Mouse (Mus musculus) CD4-positive, CD25-positive, alpha-beta regulatory T cell, adult 9 weeks (primary cell): Measurements from ENCODE around the gene Apba3. TPM values are rescaled to one million over a fixed set of nuclear protein-coding genes. Genes with fewer than 3 reads are reported as not detected.

Experiments
- polyA plus RNA-seq: library from polyadenylated mRNA; unstranded; fragments of 100-300 nt; shearing (Covaris generic); gene quantifications from one replicate; pipeline ENCODE4 v1.2.1, GENCODE M21; 2017

Apba3 gene
- polyA plus RNA-seq: 38.6 TPM

DNA sequence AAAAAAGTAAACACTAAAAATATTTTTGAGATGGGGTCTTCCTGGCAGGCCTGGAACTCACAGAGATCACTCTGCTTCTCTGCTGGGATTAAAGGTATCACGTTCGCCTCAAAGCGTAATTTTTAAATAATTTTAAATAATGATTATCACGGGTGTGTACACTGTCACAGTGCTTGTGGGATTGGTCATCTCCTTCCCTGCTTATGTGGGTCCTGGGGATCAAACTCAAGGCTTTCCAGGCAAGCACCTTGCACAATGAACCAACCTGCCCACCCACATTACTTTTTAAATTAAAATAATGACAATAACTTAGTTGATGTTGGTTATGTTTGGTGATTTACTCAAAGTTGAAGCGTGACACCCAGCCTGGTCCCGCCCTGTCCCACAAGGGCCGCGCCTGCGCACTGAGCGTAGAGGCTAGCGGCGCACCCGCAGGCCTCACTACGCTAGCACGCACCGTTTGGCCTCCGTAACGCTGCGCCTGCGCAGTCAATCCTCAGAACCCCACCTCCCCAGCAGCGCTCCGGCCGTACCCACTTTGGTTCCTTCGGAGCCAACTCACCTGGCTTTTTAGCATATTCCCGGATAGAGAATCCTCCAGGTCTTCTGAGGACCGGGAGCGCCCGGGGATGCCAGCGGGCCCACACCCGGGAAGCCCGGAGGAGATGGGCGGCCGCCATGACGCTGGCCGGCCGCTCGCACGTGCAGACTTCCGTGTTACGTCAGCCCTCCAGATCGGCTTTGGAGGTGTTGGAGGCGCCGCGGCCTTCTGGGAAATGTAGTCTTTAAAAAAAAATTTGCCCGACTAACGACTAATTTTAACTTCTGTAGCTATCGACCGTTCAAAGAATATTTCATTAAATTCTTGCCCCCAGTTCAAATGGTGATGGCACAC, at the start of gene Apba3, which contains the start of gene Mrpl54:
Gene Apba3, plus strand, starts transcription at position 750 of the 895 bp plus-strand sequence.
Gene Mrpl54, minus strand, starts transcription at position 724 of the 895 bp plus-strand sequence.

DNA sequence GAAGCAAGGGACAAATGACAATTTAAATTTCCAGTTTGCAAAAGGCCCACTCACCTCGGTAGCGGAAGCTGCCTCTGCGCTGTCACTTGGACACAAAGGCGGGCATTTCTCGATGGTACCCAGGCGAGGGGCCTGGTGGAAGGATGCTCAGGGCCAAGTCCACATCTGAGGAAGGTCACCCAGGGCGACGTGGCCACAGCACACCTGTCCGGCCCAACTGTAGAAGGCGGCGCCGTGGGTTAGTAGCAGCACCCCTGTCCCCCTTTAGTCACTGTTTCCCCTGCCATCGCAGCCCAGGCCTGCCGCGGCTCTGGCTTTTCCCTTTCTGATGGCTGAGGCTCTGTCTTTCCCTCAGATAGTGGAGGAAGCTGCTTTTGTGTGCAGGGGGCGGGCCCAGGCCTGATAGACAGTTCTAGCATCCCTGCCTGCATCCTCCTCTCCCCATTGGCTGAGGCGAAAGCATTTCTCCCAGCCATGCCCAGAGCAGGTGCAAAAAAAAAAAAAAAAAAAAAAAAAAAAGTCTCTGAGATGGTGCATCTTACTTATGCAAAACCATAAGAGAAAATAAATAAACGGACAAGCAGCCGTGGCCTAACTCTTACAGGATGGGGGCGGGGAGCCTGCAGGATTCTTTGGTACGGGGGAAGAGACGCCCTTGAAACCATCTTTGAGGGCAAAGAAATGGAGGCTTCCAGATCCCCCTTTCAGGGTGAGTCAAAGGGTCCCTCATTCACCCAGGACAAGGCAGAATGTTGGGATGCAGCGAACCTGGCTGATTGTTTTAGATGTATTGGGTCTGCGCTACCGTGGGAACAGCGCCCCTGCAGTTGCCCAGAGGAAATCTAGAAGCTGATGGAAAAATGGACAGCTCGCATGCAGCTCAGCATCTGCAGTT, 36.1 kb upstream of the Apba3 start, which contains the start of gene Atcay:
Gene Atcay, minus strand, starts transcription at position 396 of the 895 bp plus-strand sequence.

DNA sequence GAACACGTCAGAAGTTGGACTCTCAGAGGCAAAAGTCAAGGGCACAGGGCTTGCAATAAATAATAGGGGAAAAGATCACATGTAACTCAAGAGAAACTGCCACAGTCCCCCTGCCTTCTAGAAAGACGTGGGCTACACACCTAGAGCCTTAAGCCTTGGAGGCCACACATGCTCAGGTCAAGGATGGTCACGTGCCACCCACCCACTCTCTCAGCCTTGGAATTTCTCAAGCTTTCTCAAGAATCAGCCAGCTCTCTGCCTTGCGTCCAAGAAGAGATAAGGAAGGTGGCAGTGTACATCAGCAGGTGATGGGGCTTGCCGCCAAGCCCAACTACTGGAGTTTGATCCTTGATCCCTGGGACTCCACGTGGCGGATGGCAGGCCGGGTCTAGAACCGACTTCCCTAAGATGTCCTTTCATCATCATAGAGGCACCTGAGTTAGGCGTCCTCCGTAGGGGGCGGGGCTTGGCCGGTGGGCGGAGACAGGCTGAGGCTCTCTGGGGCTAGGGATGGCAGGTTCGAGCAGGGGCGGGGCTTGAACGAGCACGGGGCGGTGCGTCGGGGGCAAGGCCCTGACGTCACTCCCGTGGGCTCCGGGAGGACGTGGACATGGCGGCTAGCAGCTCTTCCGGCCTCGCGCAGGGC, 34.1 kb upstream of the Apba3 start, which contains the start of gene Zfr2:
Gene Zfr2, plus strand, starts transcription at position 576 of the 646 bp plus-strand sequence.

DNA sequence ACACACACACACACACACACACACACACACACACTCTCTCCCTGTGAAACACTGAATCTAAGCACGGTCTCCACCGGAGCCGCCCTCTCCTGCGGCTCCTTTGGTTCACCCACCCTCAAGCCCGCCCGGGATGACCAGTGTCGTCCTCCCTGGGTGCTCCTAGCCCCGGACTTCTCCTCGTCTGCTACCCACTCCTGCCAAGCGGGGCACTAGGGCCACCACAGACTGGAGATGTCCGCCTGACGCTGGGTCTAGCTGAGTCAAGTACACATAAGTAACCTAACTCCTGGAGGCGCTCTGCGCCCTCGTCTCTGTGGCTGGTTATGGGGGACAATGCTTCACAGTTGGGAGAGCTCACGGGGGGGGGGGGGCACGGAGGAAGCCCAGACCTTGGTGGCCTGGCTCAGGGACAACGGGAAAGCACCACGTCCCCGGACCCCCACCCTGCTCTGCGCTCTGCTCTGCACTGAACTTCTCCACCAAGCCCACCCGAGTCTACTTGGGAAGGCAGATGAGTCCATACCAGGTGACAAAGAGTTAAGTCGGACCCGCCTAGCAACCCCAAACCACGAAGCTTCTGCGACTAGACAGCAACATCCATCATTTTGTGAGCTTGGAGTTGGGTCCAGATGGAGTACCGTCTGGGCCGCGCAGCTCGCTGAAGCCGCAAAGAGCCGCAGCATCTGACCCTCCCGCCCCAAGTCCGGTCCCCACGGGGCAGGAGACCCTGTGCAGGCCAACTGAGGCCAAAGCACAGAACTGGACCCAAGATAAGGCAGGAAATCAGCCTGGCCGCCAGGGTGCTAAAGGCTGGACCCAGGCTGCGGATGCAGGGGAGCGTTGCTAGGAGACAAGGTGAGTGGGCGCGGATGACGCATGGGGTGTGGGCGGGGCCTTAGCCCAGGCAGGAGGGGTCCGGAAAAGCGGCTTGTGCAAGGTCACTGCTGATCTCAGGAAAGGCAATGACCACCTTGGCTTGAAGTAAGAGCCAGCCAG, 14.0 kb upstream of the Apba3 start, which contains the start of gene Matk:
Gene Matk, plus strand, starts transcription at position 512 of the 996 bp plus-strand sequence.

DNA sequence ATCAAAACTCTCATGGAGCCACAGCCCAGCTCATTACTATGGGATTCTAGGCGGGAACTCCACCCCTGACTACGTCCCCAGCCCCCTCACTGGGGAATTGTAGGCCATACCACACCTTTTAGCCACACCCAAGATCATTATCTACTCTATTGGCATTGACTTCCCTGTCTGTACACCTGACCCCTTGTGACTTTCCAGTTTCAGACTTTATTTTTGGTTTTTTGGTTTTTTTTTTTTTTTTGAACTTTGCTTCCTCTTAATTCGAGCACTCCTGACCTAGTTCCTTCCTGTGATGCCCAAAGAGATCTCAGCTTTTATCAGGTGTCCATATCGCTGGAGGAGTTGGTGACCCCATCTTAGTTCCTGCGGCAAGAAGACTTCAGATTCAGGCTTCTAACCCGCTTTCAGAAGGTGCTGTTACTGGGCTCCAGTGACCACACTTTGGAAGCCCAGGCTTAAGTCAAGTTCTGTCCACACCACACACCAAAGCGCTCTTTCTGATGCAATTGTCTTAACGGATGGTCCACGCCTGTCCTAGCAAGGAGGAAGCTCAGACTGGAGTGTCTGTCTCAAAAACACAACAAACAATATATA, 24.8 kb downstream of the Apba3 start, which contains the start of gene Tjp3:
Gene Tjp3, minus strand, starts transcription at position 71 of the 594 bp plus-strand sequence.

DNA sequence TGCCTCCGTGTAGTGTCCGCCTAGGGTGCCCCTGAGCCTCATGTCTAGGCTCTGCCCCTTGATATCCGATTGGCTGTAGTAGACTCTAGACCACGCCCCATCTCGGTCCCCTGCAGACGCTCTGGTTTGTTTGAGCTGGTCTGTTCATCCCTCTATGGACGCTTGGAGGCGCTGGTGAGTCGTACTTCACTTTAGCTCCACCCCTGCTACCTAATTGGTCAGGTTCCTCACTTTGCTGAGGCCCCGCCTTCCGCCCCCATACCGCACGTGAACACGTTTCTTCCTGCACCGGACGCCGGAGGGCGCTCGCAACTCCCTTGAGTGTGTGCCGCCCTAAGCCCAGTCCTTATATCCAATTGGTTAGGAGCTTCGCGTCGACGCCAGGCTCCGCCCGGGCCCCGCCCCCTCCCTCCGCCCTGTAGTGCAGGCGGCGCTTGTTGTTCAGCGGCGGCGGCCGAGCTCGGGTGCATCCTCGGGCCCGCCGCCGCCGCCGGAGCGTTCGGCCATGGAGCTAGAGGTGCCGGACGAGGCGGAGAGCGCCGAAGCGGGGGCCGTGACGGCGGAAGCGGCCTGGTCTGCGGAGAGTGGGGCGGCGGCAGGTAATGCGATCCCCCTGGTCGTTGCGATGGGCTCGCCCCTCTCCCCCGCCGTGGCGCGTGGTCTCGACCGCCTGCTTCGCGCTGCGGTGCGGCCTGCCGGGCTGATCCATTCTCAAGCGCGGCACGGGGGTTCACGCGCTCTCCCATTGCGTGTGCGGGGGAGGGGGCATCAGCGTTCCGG, 26.0 kb downstream of the Apba3 start, which contains the start of gene Pip5k1c:
Gene Pip5k1c, plus strand, starts transcription at position 410 of the 780 bp plus-strand sequence.

DNA sequence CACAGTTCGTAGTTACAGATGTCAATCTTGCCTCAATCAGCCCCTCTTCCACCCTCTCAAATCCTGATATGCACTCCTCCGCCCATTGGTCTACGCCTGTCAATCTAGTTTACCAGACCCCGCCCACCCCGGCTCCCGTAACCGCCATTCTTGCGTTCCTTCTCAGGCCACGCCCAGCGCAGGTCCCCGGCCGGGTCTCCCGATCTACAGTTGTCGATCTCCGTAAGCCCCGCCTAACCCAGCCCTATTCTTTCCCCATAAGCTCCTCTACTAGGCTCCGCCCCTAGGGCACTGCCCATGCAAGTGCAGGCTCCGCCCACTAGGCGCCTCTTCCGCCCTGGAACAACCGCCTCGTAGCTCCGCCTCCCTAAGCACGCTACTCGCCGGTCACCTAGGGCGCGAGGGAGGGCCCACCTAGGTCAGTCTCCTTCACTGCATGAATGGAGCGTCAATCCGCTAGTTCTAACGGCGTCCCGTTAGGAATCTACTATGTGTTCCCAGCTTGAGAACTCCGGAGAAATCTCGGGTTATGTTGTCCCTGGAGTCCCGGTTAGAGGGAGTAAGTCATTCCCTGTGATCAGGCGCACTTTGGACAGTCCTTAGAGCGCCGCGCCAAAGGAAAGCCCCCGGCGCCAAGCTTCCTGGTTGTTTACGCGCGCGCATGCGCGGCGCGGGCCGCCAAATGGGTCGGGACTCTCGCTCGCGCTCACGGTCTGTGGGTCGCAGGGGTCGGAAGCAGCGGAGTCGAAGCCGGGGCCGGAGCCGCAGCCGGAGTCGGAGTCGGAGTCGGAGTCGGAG, 54.0 kb downstream of the Apba3 start, which contains the start of gene Cactin:
Gene Cactin, plus strand, starts transcription at position 554 of the 798 bp plus-strand sequence.

Other genes starting within 250 kb of the Apba3 start
- gene Diras1, start 241.3 kb upstream of the Apba3 start, polyA plus RNA-seq: not detected
- 11.8 TPM for gene Slc39a3, start 229.5 kb upstream of the Apba3 start, polyA plus RNA-seq
- 113 TPM for gene Sgta, start 206.8 kb upstream of the Apba3 start, polyA plus RNA-seq
- gene Thop1, start 196.9 kb upstream of the Apba3 start, polyA plus RNA-seq: 8.0 TPM
- gene Creb3l3, start 168.1 kb upstream of the Apba3 start, polyA plus RNA-seq: 0.25 TPM
- gene Map2k2, start 161.0 kb upstream of the Apba3 start, polyA plus RNA-seq: 31.9 TPM
- gene Zbtb7a, start 131.7 kb upstream of the Apba3 start, polyA plus RNA-seq: 18.9 TPM
- gene Pias4, start 99.0 kb upstream of the Apba3 start, polyA plus RNA-seq: 32.1 TPM
- 984 TPM for gene Eef2, start 90.3 kb upstream of the Apba3 start, polyA plus RNA-seq
- gene Dapk3, start 84.0 kb upstream of the Apba3 start, polyA plus RNA-seq: 12.1 TPM
- gene 4930442H23Rik, start 83.1 kb upstream of the Apba3 start, polyA plus RNA-seq: not detected
- 0.37 TPM for gene Nmrk2, start 64.9 kb upstream of the Apba3 start, polyA plus RNA-seq
- 9.0 TPM for gene Atcay, start 36.1 kb upstream of the Apba3 start, polyA plus RNA-seq
- gene Zfr2, start 33.8 kb upstream of the Apba3 start, polyA plus RNA-seq: 3.7 TPM
- gene Matk, start 14.0 kb upstream of the Apba3 start, polyA plus RNA-seq: 134 TPM
- 139 TPM for gene Mrpl54, start within 50 bp of the Apba3 start, polyA plus RNA-seq
- gene Tjp3, start 24.6 kb downstream of the Apba3 start, polyA plus RNA-seq: 8.3 TPM
- 32.1 TPM for gene Pip5k1c, start 26.0 kb downstream of the Apba3 start, polyA plus RNA-seq
- gene Cactin, start 54.1 kb downstream of the Apba3 start, polyA plus RNA-seq: 16.6 TPM
- 41.7 TPM for gene Tbxa2r, start 61.8 kb downstream of the Apba3 start, polyA plus RNA-seq
- gene Gipc3, start 76.3 kb downstream of the Apba3 start, polyA plus RNA-seq: not detected
- gene Hmg20b, start 83.5 kb downstream of the Apba3 start, polyA plus RNA-seq: 28.8 TPM
- 1.5 TPM for gene Mfsd12, start 90.5 kb downstream of the Apba3 start, polyA plus RNA-seq
- gene 4930404N11Rik, start 98.9 kb downstream of the Apba3 start, polyA plus RNA-seq: 0.82 TPM
- 16.3 TPM for gene Fzr1, start 111.6 kb downstream of the Apba3 start, polyA plus RNA-seq
- gene Dohh, start 117.5 kb downstream of the Apba3 start, polyA plus RNA-seq: 32.9 TPM
- gene Gm48551, start 117.5 kb downstream of the Apba3 start, polyA plus RNA-seq: 3.4 TPM
- gene Gm48552, start 122.0 kb downstream of the Apba3 start, polyA plus RNA-seq: 0.91 TPM
- gene Smim24, start 126.1 kb downstream of the Apba3 start, polyA plus RNA-seq: 8.7 TPM
- 23.6 TPM for gene Nfic, start 188.7 kb downstream of the Apba3 start, polyA plus RNA-seq
- gene Celf5, start 215.7 kb downstream of the Apba3 start, polyA plus RNA-seq: 0.17 TPM
- gene Ncln, start 229.4 kb downstream of the Apba3 start, polyA plus RNA-seq: 133 TPM
- gene S1pr4, start 233.2 kb downstream of the Apba3 start, polyA plus RNA-seq: 96.9 TPM